Mouse (Mus musculus) monocyte, adult 5-6 weeks (primary cell): ENCODE results near the gene Klk8. TPM values are rescaled to one million over a fixed set of nuclear protein-coding genes. Genes with fewer than 3 reads are reported as not detected.

Source experiments
- total RNA-seq: library from RNA; stranded (forward); fragments of 200-1000, 200-491, 200-594 nt; gene quantifications from 3 replicates; pipeline ENCODE4 v1.2.3, GENCODE M21; 2017

Klk8 gene
- total RNA-seq, 1 experiment from 2014 or later: 5.0 TPM

Other genes with a start within 250 kb of the Klk8 start
- gene Zfp658, start 235.3 kb upstream of the Klk8 start, total RNA-seq: 2.2 to 8.1 TPM (median 3.0 TPM) in 3 replicates
- 4.9 to 7.5 TPM (median 6.8 TPM) in 3 replicates for gene Zfp719, start 218.0 kb upstream of the Klk8 start, total RNA-seq
- 0.43 TPM in 1 of 3 replicates, not detected in the others for gene Zfp819, start 190.4 kb upstream of the Klk8 start, total RNA-seq
- not detected in 3 replicates for gene Ceacam18, start 162.9 kb upstream of the Klk8 start, total RNA-seq
- 5.3 to 8.1 TPM (median 5.7 TPM) in 3 replicates for gene Siglece, start 137.4 kb upstream of the Klk8 start, total RNA-seq
- gene Ctu1, start 125.6 kb upstream of the Klk8 start, total RNA-seq: 3.4 to 6.1 TPM (median 5.4 TPM) in 3 replicates
- gene Klk14, start 107.2 kb upstream of the Klk8 start, total RNA-seq: not detected in 3 replicates
- gene Klk13, start 85.0 kb upstream of the Klk8 start, total RNA-seq: not detected in 3 replicates
- gene Klk12, start 28.7 kb upstream of the Klk8 start, total RNA-seq: not detected in 3 replicates
- gene Klk11, start 23.0 kb upstream of the Klk8 start, total RNA-seq: not detected in 3 replicates
- gene Klk10, start 16.5 kb upstream of the Klk8 start, total RNA-seq: not detected in 3 replicates
- gene Klk9, start 5.7 kb upstream of the Klk8 start, total RNA-seq: not detected in 3 replicates
- not detected in 3 replicates for gene Klk7, start 13.7 kb downstream of the Klk8 start, total RNA-seq
- gene Klk6, start 26.9 kb downstream of the Klk8 start, total RNA-seq: not detected in 3 replicates
- gene Klk5, start 44.4 kb downstream of the Klk8 start, total RNA-seq: not detected in 3 replicates
- gene Klk4, start 83.6 kb downstream of the Klk8 start, total RNA-seq: not detected in 3 replicates
- gene Klk15, start 136.2 kb downstream of the Klk8 start, total RNA-seq: not detected in 3 replicates
- gene Klk1b8, start 153.1 kb downstream of the Klk8 start, total RNA-seq: not detected in 3 replicates
- not detected in 3 replicates for gene Klk1b1, start 169.2 kb downstream of the Klk8 start, total RNA-seq
- gene Klk1b9, start 178.5 kb downstream of the Klk8 start, total RNA-seq: not detected in 3 replicates
- gene Klk1b11, start 198.3 kb downstream of the Klk8 start, total RNA-seq: not detected in 3 replicates
- not detected in 3 replicates for gene Klk1b26, start 214.6 kb downstream of the Klk8 start, total RNA-seq